Mouse (Mus musculus): Measurements from ENCODE around the gene Katnbl1. TPM values are rescaled to one million over a fixed set of nuclear protein-coding genes. Genes with fewer than 3 reads are reported as not detected.

Katnbl1 gene
- polyA plus RNA-seq, 2 experiments, result 6.5 to 20.0 TPM

DNA sequence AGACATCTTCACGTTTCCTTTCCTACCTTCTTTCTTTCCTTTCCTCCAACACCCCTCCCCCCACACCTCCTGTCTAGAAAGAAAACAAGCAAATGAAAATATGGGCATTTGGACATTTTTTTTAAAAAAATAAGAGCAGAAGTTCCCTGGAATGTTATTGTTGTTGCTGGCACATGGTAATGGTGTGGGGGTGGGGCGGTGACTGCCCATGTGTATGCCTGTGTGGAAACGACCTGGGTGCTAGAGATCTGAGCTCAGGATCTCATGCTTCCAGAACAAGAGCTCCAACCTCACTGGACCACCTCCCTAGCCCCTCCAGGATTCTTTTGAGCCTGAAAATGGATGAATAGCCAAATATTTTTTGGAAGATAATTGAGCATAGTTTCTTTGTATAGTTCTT is 37.9 kb upstream of the Katnbl1 start:
- ATAC-seq (ENCODE audit: insufficient read depth) (no peak), DNase-seq (ENCODE audit: low read depth in 3 of 3, low spot score in 3 of 3) (no peak)
- no peaks in the 10 kb centered on the region for H3K9me3 ChIP-seq (ENCODE audit: control insufficient read depth, low read length)
- H3K4me1 ChIP-seq (replicated peaks; ENCODE audit: control insufficient read depth in 2 of 2, insufficient read depth in 2 of 2, low read length in 1 of 2), result no peaks in the 10 kb centered on the region
- H3K36me3 ChIP-seq (replicated peaks; ENCODE audit: control insufficient read depth, insufficient read depth, low read depth), result peaks cover 2% of the 10 kb centered on the region
- WGBS (ENCODE audit: insufficient replicate concordance), result 69% methylated on average over 3 of the region's 3 CpGs
- no peak overlapping the region for H3K4me2 ChIP-seq (ENCODE audit: low read depth)
- H3K27ac ChIP-seq, result no peak overlapping the region
- no peaks in the 10 kb centered on the region for H3K27me3 ChIP-seq (ENCODE audit: control insufficient read depth, insufficient read depth, low read length)
- H3K9ac ChIP-seq (replicated peaks), result no peak overlapping the region
- H3K4me3 ChIP-seq (ENCODE audit: insufficient read depth in 1 of 2, low read depth in 2 of 2, low read length in 2 of 2), result no peak overlapping the region
- TF ChIP-seq CTCF (IDR thresholded peaks at IDR 0.05; ENCODE audit: low read depth) (no peak), EP300 (IDR thresholded peaks at IDR 0.05; ENCODE audit: low read depth) (no peak)

- Histone ChIP-seq H3K36me3 (replicated peaks; ENCODE audit: control insufficient read depth, insufficient read depth, low read depth) (no peaks in the 10 kb centered on the region; the same call in none of the 2 replicates), H3K9me3 (ENCODE audit: control insufficient read depth, low read length) (no peaks in the 10 kb centered on the region), H3K27me3 (ENCODE audit: control insufficient read depth, insufficient read depth, low read length) (no peaks in the 10 kb centered on the region), H3K4me2 (ENCODE audit: low read depth) (no peak overlapping the region), H3K27ac (no peak overlapping the region), H3K4me1 (replicated peaks; ENCODE audit: control insufficient read depth in 2 of 2, insufficient read depth in 2 of 2, low read length in 1 of 2) (no peaks in the 10 kb centered on the region), H3K9ac (replicated peaks) (no peak overlapping the region), H3K4me3 (ENCODE audit: insufficient read depth in 1 of 2, low read depth in 2 of 2, low read length in 2 of 2) (no peak overlapping the region)
- no peak for ATAC-seq (ENCODE audit: insufficient read depth)
- no peak for DNase-seq (ENCODE audit: low read depth in 3 of 3, low spot score in 3 of 3)
- 73% methylated on average over 3 of the region's 3 CpGs for WGBS (ENCODE audit: insufficient replicate concordance)
- TF ChIP-seq EP300 (IDR thresholded peaks at IDR 0.05; ENCODE audit: low read depth), result no peak
- TF ChIP-seq CTCF (IDR thresholded peaks at IDR 0.05; ENCODE audit: low read depth), result no peak
These were observed 30.8 kb upstream of the Katnbl1 start for GRCm38 (mm10) chr2:112348246-112348645.

GRCm38 (mm10) chr2:112353685-112354455 is 25.1 kb upstream of the Katnbl1 start:
- 87% methylated on average over 7 of the region's 7 CpGs for WGBS (ENCODE audit: insufficient replicate concordance)
- no peaks in the 10 kb centered on the region for H3K9me3 ChIP-seq (ENCODE audit: control insufficient read depth, low read length)
- no peaks in the 10 kb centered on the region for H3K27me3 ChIP-seq (ENCODE audit: control insufficient read depth, insufficient read depth, low read length)
- H3K4me3 ChIP-seq (ENCODE audit: insufficient read depth in 1 of 2, low read depth in 2 of 2, low read length in 2 of 2), result no peak overlapping the region
- no peak overlapping the region for H3K4me2 ChIP-seq (ENCODE audit: low read depth)
- no peak overlapping the region for H3K9ac ChIP-seq (replicated peaks)
- H3K36me3 ChIP-seq (replicated peaks; ENCODE audit: control insufficient read depth, insufficient read depth, low read depth), result peaks cover 8% of the 10 kb centered on the region
- H3K27ac ChIP-seq, result no peak overlapping the region
- DNase-seq (ENCODE audit: low read depth in 3 of 3, low spot score in 3 of 3) (no peak), ATAC-seq (ENCODE audit: insufficient read depth) (no peak)
- TF ChIP-seq EP300 (IDR thresholded peaks at IDR 0.05; ENCODE audit: low read depth) (no peak), CTCF (IDR thresholded peaks at IDR 0.05; ENCODE audit: low read depth) (no peak)
- H3K4me1 ChIP-seq (replicated peaks; ENCODE audit: control insufficient read depth in 2 of 2, insufficient read depth in 2 of 2, low read length in 1 of 2), result no peaks in the 10 kb centered on the region

DNA sequence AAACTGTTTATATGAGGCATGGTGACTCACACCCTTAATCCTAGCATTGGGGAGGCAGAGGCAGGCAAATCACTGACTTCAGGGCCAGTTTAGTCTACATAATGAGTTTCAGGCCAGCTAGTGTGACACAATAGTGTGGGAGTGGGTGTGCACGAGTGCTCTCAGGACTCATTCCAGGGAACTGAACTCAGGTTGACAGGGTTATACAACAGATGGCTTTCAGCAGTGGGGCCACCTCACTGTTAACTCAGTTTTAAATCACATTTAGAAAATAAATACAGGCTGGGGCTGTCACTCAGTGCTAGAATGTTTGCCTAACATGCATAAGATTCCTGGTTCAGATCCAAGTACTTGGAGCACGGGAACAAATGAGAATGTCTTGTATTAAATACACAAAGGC is 19.4 kb upstream of the Katnbl1 start:
- 73% methylated on average over 2 of the region's 2 CpGs for WGBS (ENCODE audit: insufficient replicate concordance)
- Histone ChIP-seq H3K4me3 (ENCODE audit: insufficient read depth in 1 of 2, low read depth in 2 of 2, low read length in 2 of 2) (no peak overlapping the region), H3K9me3 (ENCODE audit: control insufficient read depth, low read length) (no peaks in the 10 kb centered on the region), H3K4me1 (replicated peaks; ENCODE audit: control insufficient read depth in 2 of 2, insufficient read depth in 2 of 2, low read length in 1 of 2) (no peaks in the 10 kb centered on the region), H3K4me2 (ENCODE audit: low read depth) (no peak overlapping the region), H3K9ac (replicated peaks) (no peak overlapping the region), H3K36me3 (replicated peaks; ENCODE audit: control insufficient read depth, insufficient read depth, low read depth) (peaks cover 22% of the 10 kb centered on the region), H3K27me3 (ENCODE audit: control insufficient read depth, insufficient read depth, low read length) (no peaks in the 10 kb centered on the region), H3K27ac (no peak overlapping the region)
- TF ChIP-seq EP300 (IDR thresholded peaks at IDR 0.05; ENCODE audit: low read depth) (no peak), CTCF (IDR thresholded peaks at IDR 0.05; ENCODE audit: low read depth) (no peak)
- ATAC-seq (ENCODE audit: insufficient read depth) (no peak), DNase-seq (ENCODE audit: low read depth in 3 of 3, low spot score in 3 of 3) (no peak)

DNA sequence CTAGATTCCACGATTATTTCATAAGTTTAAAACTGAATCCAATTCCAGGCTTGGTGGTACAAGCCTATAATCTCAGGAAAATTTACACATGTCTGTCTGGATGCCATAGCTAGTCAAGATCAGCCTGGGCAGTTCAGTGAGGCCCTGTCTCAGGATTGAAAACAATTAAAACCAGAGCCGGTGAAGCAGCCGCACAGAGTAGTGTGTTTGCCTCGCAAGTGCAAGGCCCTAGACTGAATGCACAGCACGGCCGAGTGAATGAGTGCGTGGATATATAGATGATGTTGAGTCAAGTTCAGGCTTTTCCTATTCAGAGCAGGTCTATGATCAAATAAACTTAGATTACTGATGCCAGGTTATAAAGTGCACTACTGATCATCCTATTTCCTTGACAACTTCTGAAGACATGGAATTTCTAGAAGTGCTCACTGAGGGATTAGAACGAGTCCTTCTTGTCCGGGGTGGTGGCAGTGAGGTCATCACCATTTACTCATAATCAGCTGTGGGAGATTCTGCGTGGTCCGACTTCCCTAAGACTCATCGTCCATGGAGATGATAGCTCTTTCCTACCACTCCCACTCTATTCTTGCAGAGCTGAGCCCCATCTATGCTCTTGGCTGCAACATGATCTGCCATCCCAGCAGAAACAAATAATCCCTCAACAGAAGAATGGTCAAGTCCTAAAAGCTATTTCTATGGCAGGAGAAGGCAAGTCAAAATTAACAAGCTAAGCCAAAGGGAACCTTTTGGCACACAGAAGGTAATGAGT is 18.8 kb upstream of the Katnbl1 start:
- Histone ChIP-seq H3K4me2 (ENCODE audit: low read depth) (no peak overlapping the region), H3K4me1 (replicated peaks; ENCODE audit: control insufficient read depth in 2 of 2, insufficient read depth in 2 of 2, low read length in 1 of 2) (no peaks in the 10 kb centered on the region), H3K9me3 (ENCODE audit: control insufficient read depth, low read length) (no peaks in the 10 kb centered on the region), H3K4me3 (ENCODE audit: insufficient read depth in 1 of 2, low read depth in 2 of 2, low read length in 2 of 2) (no peak overlapping the region), H3K9ac (replicated peaks) (no peak overlapping the region), H3K27ac (no peak overlapping the region), H3K36me3 (replicated peaks; ENCODE audit: control insufficient read depth, insufficient read depth, low read depth) (peaks cover 22% of the 10 kb centered on the region), H3K27me3 (ENCODE audit: control insufficient read depth, insufficient read depth, low read length) (no peaks in the 10 kb centered on the region)
- DNase-seq (ENCODE audit: low read depth in 3 of 3, low spot score in 3 of 3) (no peak), ATAC-seq (ENCODE audit: insufficient read depth) (no peak)
- TF ChIP-seq EP300 (IDR thresholded peaks at IDR 0.05; ENCODE audit: low read depth), result no peak
- TF ChIP-seq CTCF (IDR thresholded peaks at IDR 0.05; ENCODE audit: low read depth), result no peak
- WGBS (ENCODE audit: insufficient replicate concordance), result 86% methylated on average over 12 of the region's 12 CpGs

Measured in liver, embryonic 14.5 days (tissue).